Mouse (Mus musculus): ENCODE results near the gene Timm23. TPM values are rescaled to one million over a fixed set of nuclear protein-coding genes. Genes with fewer than 3 reads are reported as not detected.
A peak's percentile ranks its signal among the peaks of the same experiment; 100 is the strongest.
"Not testable (repeated sequence)": the region's sequence is repeated elsewhere in the genome, so short reads cannot be mapped to it uniquely, and the experiment has no call there.

Timm23 gene
- 204 and 211 TPM in 2 replicates for polyA plus RNA-seq (2015; fragmentation: Nextera tagmentation; extraction: Ambion mirVana)

DNA sequence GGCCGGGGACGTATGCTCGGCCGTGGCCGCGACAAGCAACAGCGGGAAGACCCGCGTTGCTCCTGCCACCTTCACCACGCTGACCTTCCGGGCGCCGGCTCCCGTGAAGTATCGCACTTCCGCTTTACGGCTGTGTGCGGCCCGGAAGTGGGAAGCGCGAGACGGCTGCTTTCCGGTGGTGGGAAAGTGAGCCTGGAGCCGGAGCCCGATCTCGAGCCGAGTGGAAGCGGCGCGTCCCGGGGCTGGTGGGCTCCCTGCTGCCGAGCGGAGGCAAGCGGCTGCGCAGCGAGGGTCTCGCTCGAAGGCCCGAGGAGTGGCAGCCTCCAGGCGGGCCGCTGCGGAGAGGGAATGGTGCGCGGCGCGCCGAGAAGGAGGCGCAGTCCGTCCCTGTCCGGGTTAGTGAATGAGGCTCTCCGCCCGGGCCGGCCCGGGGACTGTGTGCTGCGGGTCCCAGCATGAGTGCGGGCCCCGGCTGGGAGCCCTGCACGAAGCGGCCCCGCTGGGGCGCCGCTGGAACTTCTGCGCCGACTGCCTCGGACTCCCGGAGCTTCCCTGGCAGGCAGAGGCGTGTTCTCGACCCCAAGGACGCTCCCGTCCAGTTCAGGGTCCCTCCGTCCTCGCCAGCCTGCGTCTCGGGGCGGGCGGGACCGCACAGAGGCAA, at the start of gene Timm23, which contains the start of gene Parg:
Gene Timm23 (minus strand): TSS at position 108 of the 661 bp plus-strand sequence.
Gene Parg (plus strand): TSS at position 159 of the 661 bp plus-strand sequence.
- peak within 1 kb of the TSS; percentile 82 for H3K9ac ChIP-seq
- WGBS = under 1% methylated on average over 72 of the region's 77 CpGs
- ATAC-seq (replicated peaks) = peak; percentile 95

DNA sequence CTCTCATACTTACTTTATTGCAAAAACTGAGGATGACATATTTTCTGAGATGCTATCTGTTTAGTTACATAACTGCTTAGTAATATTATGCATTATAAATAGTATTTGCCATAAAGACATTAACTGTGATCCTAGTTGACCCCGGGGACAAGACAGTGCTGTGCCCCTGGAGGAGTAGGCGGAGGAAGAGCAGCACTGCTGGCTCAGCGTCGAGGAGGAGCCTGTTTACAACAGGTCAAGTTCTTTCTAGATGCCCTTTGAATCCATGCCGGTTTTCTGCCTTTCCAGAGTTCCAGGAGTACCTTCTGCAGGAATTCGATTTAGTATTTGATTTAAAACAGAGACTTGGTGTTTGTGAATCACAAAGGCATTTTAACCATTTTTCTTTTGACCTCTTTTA, 47.9 kb upstream of the Timm23 start:
- WGBS = 85% methylated on average over 6 of the region's 6 CpGs

More for the DNA sequence above, at the start of gene Timm23, which contains the start of gene Parg:
- no peaks in the 10 kb centered on the region for H3K27me3 ChIP-seq (replicated peaks)
- peaks cover 11% of the 10 kb centered on the region for H3K36me3 ChIP-seq (replicated peaks)
- H3K4me3 ChIP-seq = peak within 1 kb of the TSS; percentile 91
- H3K4me1 ChIP-seq = peaks cover 29% of the 10 kb centered on the region
- no peaks in the 10 kb centered on the region for H3K9me3 ChIP-seq
- H3K4me2 ChIP-seq = peak within 1 kb of the TSS; percentile 90
- H3K27ac ChIP-seq = peak within 1 kb of the TSS; percentile 76

DNA sequence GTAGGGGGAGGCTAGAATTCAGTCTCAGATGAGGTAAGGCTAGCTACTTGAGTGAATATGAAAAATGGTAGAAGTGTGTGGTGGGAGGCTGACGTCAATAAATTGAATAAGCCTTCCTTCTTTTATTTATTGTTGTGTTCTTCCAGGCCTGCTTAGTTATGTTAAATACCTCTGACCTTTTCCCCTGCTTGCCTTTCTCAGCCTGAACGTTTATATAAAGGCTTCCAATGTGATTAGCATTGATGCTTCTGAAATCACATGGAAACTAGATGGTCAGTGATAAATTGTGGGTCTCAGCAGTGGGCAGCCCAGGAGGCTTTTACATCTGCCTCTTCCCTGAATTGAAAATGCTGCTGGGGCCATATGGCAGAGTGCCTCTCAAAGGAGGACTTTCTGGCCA, 44.3 kb upstream of the Timm23 start:
- ATAC-seq (replicated peaks) = no peak
- no peaks in the 10 kb centered on the region for H3K9me3 ChIP-seq
- H3K4me2 ChIP-seq = no peak overlapping the region
- H3K36me3 ChIP-seq (replicated peaks) = no peaks in the 10 kb centered on the region; the same call in 1 of the 2 replicates
- no peak overlapping the region for H3K27ac ChIP-seq
- H3K4me1 ChIP-seq = no peaks in the 10 kb centered on the region
- no peak overlapping the region for H3K4me3 ChIP-seq
- 16% methylated on average over 2 of the region's 2 CpGs for WGBS
- H3K27me3 ChIP-seq (replicated peaks) = no peaks in the 10 kb centered on the region
- H3K9ac ChIP-seq = no peak overlapping the region

More for the DNA sequence above, 47.9 kb upstream of the Timm23 start:
- ATAC-seq (replicated peaks) = no peak
- Histone ChIP-seq H3K4me1 (no peaks in the 10 kb centered on the region), H3K9me3 (no peaks in the 10 kb centered on the region), H3K9ac (no peak overlapping the region), H3K4me3 (no peak overlapping the region), H3K36me3 (replicated peaks) (no peaks in the 10 kb centered on the region; the same call in 1 of the 2 replicates), H3K27me3 (replicated peaks) (no peaks in the 10 kb centered on the region), H3K27ac (no peak overlapping the region), H3K4me2 (no peak overlapping the region)

DNA sequence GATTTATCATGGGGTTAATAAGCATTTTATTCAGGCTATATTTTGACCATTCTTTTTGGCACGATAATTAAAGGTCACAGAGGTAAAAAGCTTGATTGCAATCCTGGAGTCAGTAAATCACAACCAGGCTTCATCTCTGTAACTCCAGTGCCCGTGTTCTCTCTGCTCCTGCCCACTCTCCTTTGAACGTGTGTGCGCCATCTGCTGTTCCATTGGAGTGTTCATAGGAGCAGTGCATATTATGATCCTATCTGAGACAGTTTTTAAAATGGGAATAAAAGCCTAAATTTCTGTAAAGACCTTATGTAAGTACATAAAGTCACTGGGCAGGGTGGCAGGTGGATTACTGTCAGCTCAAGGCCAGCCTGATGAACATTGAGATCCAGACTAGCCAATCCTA, 40.7 kb upstream of the Timm23 start:
- Histone ChIP-seq H3K4me3 (no peak overlapping the region), H3K4me2 (no peak overlapping the region), H3K36me3 (replicated peaks) (peaks cover 5% of the 10 kb centered on the region; the same call in 1 of the 2 replicates), H3K4me1 (no peaks in the 10 kb centered on the region), H3K9ac (no peak overlapping the region), H3K9me3 (no peaks in the 10 kb centered on the region), H3K27ac (no peak overlapping the region), H3K27me3 (replicated peaks) (no peaks in the 10 kb centered on the region)
- ATAC-seq (replicated peaks) = no peak
- 86% methylated on average over 4 of the region's 4 CpGs for WGBS

DNA sequence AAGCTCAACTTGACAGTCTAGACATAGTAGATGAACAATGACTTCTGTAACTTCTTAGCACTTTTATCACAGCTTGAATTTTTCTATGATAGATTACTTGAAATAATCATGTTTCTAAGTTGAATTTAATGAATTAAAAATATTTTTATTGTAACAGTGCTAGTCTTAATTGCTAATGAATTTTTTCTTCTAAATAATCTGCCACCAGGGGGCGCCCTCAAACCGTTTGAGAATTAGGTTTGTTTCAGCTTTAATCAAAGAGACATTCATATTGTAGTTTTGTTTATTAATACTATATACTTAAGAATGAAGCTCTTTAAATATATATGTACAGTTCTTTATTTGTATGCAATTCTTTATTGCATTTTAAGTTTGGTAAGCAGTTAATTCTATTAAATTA, 27.3 kb upstream of the Timm23 start:
- Histone ChIP-seq H3K9me3 (no peaks in the 10 kb centered on the region), H3K4me3 (no peak overlapping the region), H3K4me1 (no peaks in the 10 kb centered on the region), H3K27ac (no peak overlapping the region), H3K9ac (no peak overlapping the region), H3K36me3 (replicated peaks) (0 out of 2 replicates have a peak, but pooled peaks cover 3% of the 10 kb centered on the region), H3K4me2 (no peak overlapping the region), H3K27me3 (replicated peaks) (no peaks in the 10 kb centered on the region)
- no peak for ATAC-seq (replicated peaks)
- WGBS = under 1% methylated on average over 2 of the region's 2 CpGs

- H3K9me3 ChIP-seq = no peaks in the 10 kb centered on the region
- ATAC-seq (replicated peaks) = no peak
- H3K4me1 ChIP-seq = no peaks in the 10 kb centered on the region
- H3K4me3 ChIP-seq = no peak overlapping the region
- 0 out of 2 replicates have a peak, but pooled peaks cover under 1% of the 10 kb centered on the region for H3K36me3 ChIP-seq (replicated peaks)
- no peaks in the 10 kb centered on the region for H3K27me3 ChIP-seq (replicated peaks)
- H3K4me2 ChIP-seq = no peak overlapping the region
- no peak overlapping the region for H3K9ac ChIP-seq
- H3K27ac ChIP-seq = no peak overlapping the region
These were observed 24.9 kb upstream of the Timm23 start for GRCm38 (mm10) chr14:32226601-32227000.

- Histone ChIP-seq H3K9ac (peak overlapping the region; percentile 82), H3K27ac (peak overlapping the region; percentile 58), H3K4me3 (peak overlapping the region; percentile 91), H3K27me3 (replicated peaks) (no peaks in the 10 kb centered on the region), H3K4me1 (peaks cover 29% of the 10 kb centered on the region), H3K9me3 (no peaks in the 10 kb centered on the region), H3K36me3 (replicated peaks) (peaks cover 13% of the 10 kb centered on the region), H3K4me2 (peak overlapping the region; percentile 90)
- peak; percentile 35; the same call in 1 of the 2 replicates for ATAC-seq (replicated peaks)
- WGBS = 0% methylated on average over 26 of the region's 26 CpGs
These were observed 344 bp downstream of the Timm23 start for GRCm38 (mm10) chr14:32201354-32201753.

GRCm38 (mm10) chr14:32193557-32193956, 8.1 kb downstream of the Timm23 start:
- not testable (repeated sequence) for H3K4me1 ChIP-seq
- WGBS = 87% methylated on average over 5 of the region's 5 CpGs

GRCm38 (mm10) chr14:32192437-32192836, 9.3 kb downstream of the Timm23 start:
- H3K36me3 ChIP-seq (replicated peaks) = peaks cover 40% of the 10 kb centered on the region
- 49% methylated on average over 3 of the region's 3 CpGs for WGBS
- H3K9ac ChIP-seq = no peak overlapping the region
- H3K4me2 ChIP-seq = no peak overlapping the region
- no peak overlapping the region for H3K27ac ChIP-seq
- no peaks in the 10 kb centered on the region for H3K9me3 ChIP-seq
- no peaks in the 10 kb centered on the region for H3K27me3 ChIP-seq (replicated peaks)
- no peaks in the 10 kb centered on the region for H3K4me1 ChIP-seq
- ATAC-seq (replicated peaks) = no peak
- no peak overlapping the region for H3K4me3 ChIP-seq

More at GRCm38 (mm10) chr14:32193557-32193956, 8.1 kb downstream of the Timm23 start:
- not testable (repeated sequence) for H3K9me3 ChIP-seq; ATAC-seq (replicated peaks); H3K27ac ChIP-seq; H3K27me3 ChIP-seq (replicated peaks); H3K9ac ChIP-seq; H3K4me3 ChIP-seq; H3K4me2 ChIP-seq
- peaks cover 36% of the 10 kb centered on the region for H3K36me3 ChIP-seq (replicated peaks)

DNA sequence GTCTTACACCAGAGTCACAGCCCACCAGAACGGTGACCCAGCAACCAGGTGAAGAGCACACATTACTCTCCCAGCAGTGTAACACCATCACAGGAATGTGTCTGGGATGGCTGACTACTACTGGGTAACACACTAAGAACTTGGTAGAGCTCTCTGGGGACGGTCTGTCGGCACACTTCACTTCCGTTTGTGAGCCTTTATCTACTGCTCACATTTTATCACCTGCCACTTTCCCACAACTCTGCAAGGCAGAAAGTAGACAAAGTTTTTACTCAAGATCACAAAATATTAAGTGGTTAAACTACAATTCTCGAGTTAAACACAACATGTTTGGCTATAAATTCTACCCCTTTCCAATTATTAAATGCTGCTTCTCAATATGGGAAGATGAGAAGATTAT, 9.8 kb downstream of the Timm23 start:
- Histone ChIP-seq H3K4me1 (no peaks in the 10 kb centered on the region), H3K4me2 (no peak overlapping the region), H3K27ac (no peak overlapping the region), H3K9me3 (no peaks in the 10 kb centered on the region), H3K4me3 (no peak overlapping the region), H3K36me3 (replicated peaks) (peaks cover 42% of the 10 kb centered on the region), H3K27me3 (replicated peaks) (no peaks in the 10 kb centered on the region), H3K9ac (no peak overlapping the region)
- WGBS = 96% methylated on average over 5 of the region's 5 CpGs
- no peak for ATAC-seq (replicated peaks)

- 94% methylated on average over 6 of the region's 6 CpGs for WGBS
- H3K27me3 ChIP-seq (replicated peaks) = no peaks in the 10 kb centered on the region
- H3K9ac ChIP-seq = no peak overlapping the region
- H3K36me3 ChIP-seq (replicated peaks) = peaks cover 47% of the 10 kb centered on the region
- ATAC-seq (replicated peaks) = no peak
- no peaks in the 10 kb centered on the region for H3K9me3 ChIP-seq
- no peaks in the 10 kb centered on the region for H3K4me1 ChIP-seq
- H3K4me2 ChIP-seq = no peak overlapping the region
- no peak overlapping the region for H3K27ac ChIP-seq
- no peak overlapping the region for H3K4me3 ChIP-seq
These were observed 10.9 kb downstream of the Timm23 start for GRCm38 (mm10) chr14:32190627-32191391.

- peaks cover 63% of the 10 kb centered on the region for H3K36me3 ChIP-seq (replicated peaks)
- no peak for ATAC-seq (replicated peaks)
- H3K4me2 ChIP-seq = no peak overlapping the region
- no peaks in the 10 kb centered on the region for H3K27me3 ChIP-seq (replicated peaks)
- no peaks in the 10 kb centered on the region for H3K9me3 ChIP-seq
- H3K4me1 ChIP-seq = no peaks in the 10 kb centered on the region
- H3K9ac ChIP-seq = no peak overlapping the region
- 93% methylated on average over 4 of the region's 4 CpGs for WGBS
- H3K4me3 ChIP-seq = no peak overlapping the region
- no peak overlapping the region for H3K27ac ChIP-seq
These were observed 17.9 kb downstream of the Timm23 start for GRCm38 (mm10) chr14:32183846-32184245.
